Mouse (Mus musculus) layer of hippocampus, adult 9-11 months (tissue): ENCODE data around the gene Zeb2.

Source experiments
- DNase-seq: peaks from one replicate; pipeline ENCODE4 v3.0.0; 2022

Zeb2 gene

GRCm38 (mm10) chr2:45059010-45059409 lies 58.2 kb downstream of the Zeb2 start:
- peak; percentile 62 for DNase-seq

- no peak for DNase-seq
Measured at GRCm38 (mm10) chr2:45058183-45058582, 59.0 kb downstream of the Zeb2 start.

GRCm38 (mm10) chr2:45056856-45057562 lies 60.2 kb downstream of the Zeb2 start:
- DNase-seq = no peak

GRCm38 (mm10) chr2:45055926-45056325 lies 61.3 kb downstream of the Zeb2 start:
- DNase-seq = no peak

GRCm38 (mm10) chr2:45055034-45055615 lies 62.1 kb downstream of the Zeb2 start:
- DNase-seq = no peak

GRCm38 (mm10) chr2:45054070-45055025 lies 62.8 kb downstream of the Zeb2 start:
- DNase-seq = no peak

GRCm38 (mm10) chr2:45052587-45052986 lies 64.6 kb downstream of the Zeb2 start:
- DNase-seq = no peak

GRCm38 (mm10) chr2:45051321-45051720 lies 65.9 kb downstream of the Zeb2 start:
- DNase-seq = no peak

GRCm38 (mm10) chr2:45049923-45050322 lies 67.3 kb downstream of the Zeb2 start:
- no peak for DNase-seq

GRCm38 (mm10) chr2:45049279-45049678 lies 67.9 kb downstream of the Zeb2 start:
- peak; percentile 79 for DNase-seq

GRCm38 (mm10) chr2:45040706-45041312 lies 76.4 kb downstream of the Zeb2 start:
- no peak for DNase-seq

- DNase-seq = no peak
Measured at GRCm38 (mm10) chr2:45039503-45039902, 77.7 kb downstream of the Zeb2 start.

GRCm38 (mm10) chr2:45028091-45028638 lies 89.0 kb downstream of the Zeb2 start:
- DNase-seq = no peak

- no peak for DNase-seq
Measured at GRCm38 (mm10) chr2:45017186-45017800, 99.9 kb downstream of the Zeb2 start.

- DNase-seq = no peak
Measured at GRCm38 (mm10) chr2:45013325-45013724, 103.9 kb downstream of the Zeb2 start.

- DNase-seq = no peak
Measured at GRCm38 (mm10) chr2:45012676-45013075, 104.5 kb downstream of the Zeb2 start.

GRCm38 (mm10) chr2:45010701-45011100 lies 106.5 kb downstream of the Zeb2 start:
- DNase-seq = no peak

GRCm38 (mm10) chr2:44999906-45000305 lies 117.3 kb downstream of the Zeb2 start:
- peak; percentile 84 for DNase-seq

- DNase-seq = no peak
Measured at GRCm38 (mm10) chr2:44998710-44999109, 118.5 kb downstream of the Zeb2 start.

- no peak for DNase-seq
Measured at GRCm38 (mm10) chr2:44981646-44982045, 135.5 kb downstream of the Zeb2 start.

GRCm38 (mm10) chr2:44979042-44979721 lies 138.0 kb downstream of the Zeb2 start:
- peak; percentile 55 for DNase-seq

GRCm38 (mm10) chr2:44978038-44978437 lies 139.2 kb downstream of the Zeb2 start:
- no peak for DNase-seq
